Mouse (Mus musculus) heart, adult 2 months (tissue): ENCODE measurements around the gene Pecr.

ENCODE experiments used
- CTCF ChIP-seq: fragments of 200-600 bp; IDR thresholded peaks from 2 replicates; pipeline ENCODE4 v1.8.1; 2022; ENCODE audit warnings: antibody characterized with exemption, mild to moderate bottlenecking, moderate library complexity
- EP300 ChIP-seq: fragments of 200-500 bp; IDR thresholded peaks from 2 replicates; pipeline ENCODE4 v1.6.1; 2011; ENCODE audit warnings: low read depth, low read length, control low read depth; ENCODE audit not compliant: insufficient read depth
- POLR2A ChIP-seq: fragments of 200-500 bp; IDR thresholded peaks from 2 replicates; pipeline ENCODE4 v1.6.1; 2011; ENCODE audit warnings: mild to moderate bottlenecking, low read depth, low read length, control low read depth; ENCODE audit not compliant: insufficient read depth

- TF ChIP-seq CTCF, result no peak
- TF ChIP-seq POLR2A, result no peak
- no peak for TF ChIP-seq EP300
These were observed 67.4 kb downstream of the Pecr start for GRCm38 (mm10) chr1:72216761-72217160.
